Mouse (Mus musculus) midbrain, embryonic 10.5 days (tissue): ENCODE data around the gene Wif1. TPM values are rescaled to one million over a fixed set of nuclear protein-coding genes. Genes with fewer than 3 reads are reported as not detected.

Experiments
- DNase-seq: peaks from one replicate; pipeline ENCODE4 v3.0.0-alpha.2; 2017; ENCODE audit warnings: low spot score
- H3K27ac ChIP-seq: fragments of 300-500 bp; sonication (generic); replicated peaks from 2 replicates; pipeline ENCODE4 v1.5.1; 2016; ENCODE audit warnings: mild to moderate bottlenecking
- H3K27me3 ChIP-seq: fragments of 300-500 bp; sonication (generic); 2 replicates; pipeline ENCODE4 v1.6.1; 2016; ENCODE audit warnings: low read depth, mild to moderate bottlenecking; ENCODE audit not compliant: poor library complexity, severe bottlenecking
- H3K36me3 ChIP-seq: fragments of 300-500 bp; sonication (generic); 2 replicates; pipeline ENCODE4 v1.6.1; 2016; ENCODE audit warnings: mild to moderate bottlenecking, moderate library complexity
- H3K4me1 ChIP-seq: fragments of 300-500 bp; sonication (generic); 2 replicates; pipeline ENCODE4 v1.6.1; 2016
- H3K4me3 ChIP-seq: fragments of 300-500 bp; sonication (generic); 2 replicates; pipeline ENCODE4 v1.5.1; 2016; ENCODE audit warnings: mild to moderate bottlenecking, moderate library complexity
- H3K9me3 ChIP-seq: fragments of 300-500 bp; sonication (generic); replicated peaks from 2 replicates; pipeline ENCODE4 v1.6.1; 2016; ENCODE audit warnings: mild to moderate bottlenecking
- WGBS: fragments of 180-500 bp; shearing (Covaris S2); methylation state at CpG from one replicate; pipeline ENCODE4 v1.1.7; 2016; 5-methylcytosine and 5-hydroxymethylcytosine counted together
- polyA plus RNA-seq: library from polyadenylated mRNA; unstranded; fragments of >200 nt; fragmentation: Nextera tagmentation; extraction: Ambion mirVana; gene quantifications from 2 replicates; pipeline ENCODE4 v1.2.1, GENCODE M21; 2016

Gene Wif1
- polyA plus RNA-seq, 1 experiment from 2014 or later, result 1.3 TPM

DNA sequence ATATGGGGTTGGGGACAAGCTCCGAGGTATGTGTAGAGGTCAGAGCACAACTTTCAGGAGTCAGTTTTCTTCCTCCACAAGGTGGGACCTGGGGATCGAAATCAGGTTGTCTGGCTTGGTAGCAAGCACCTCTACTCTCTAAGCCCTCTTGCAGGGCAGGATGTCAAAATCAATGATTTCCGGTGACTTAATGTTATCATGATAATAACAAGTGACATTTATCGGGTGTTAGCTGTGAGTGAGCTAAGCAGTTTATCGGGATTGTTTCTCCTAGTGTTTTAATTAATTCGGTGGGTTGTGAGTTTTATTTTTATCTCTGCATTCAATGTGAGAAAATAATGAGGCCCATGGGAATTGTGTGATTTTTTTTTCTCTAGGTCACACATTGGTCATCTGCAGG lies 18.3 kb downstream of the Wif1 start:
- WGBS, result 90% methylated on average over 6 of the region's 6 CpGs
- H3K27me3 ChIP-seq, result no peaks in the 10 kb centered on the region
- no peak overlapping the region for H3K27ac ChIP-seq
- H3K4me1 ChIP-seq, result peaks cover 5% of the 10 kb centered on the region; the same call in 1 of the 2 replicates
- no peaks in the 10 kb centered on the region for H3K9me3 ChIP-seq
- H3K36me3 ChIP-seq, result no peaks in the 10 kb centered on the region
- no peak overlapping the region for H3K4me3 ChIP-seq
- no peak for DNase-seq

GRCm38 (mm10) chr10:121055452-121056188 lies 21.9 kb downstream of the Wif1 start:
- H3K9me3 ChIP-seq, result no peaks in the 10 kb centered on the region
- no peak overlapping the region for H3K4me3 ChIP-seq
- 74% methylated on average over 13 of the region's 13 CpGs for WGBS
- no peaks in the 10 kb centered on the region for H3K27me3 ChIP-seq
- DNase-seq, result no peak
- no peak overlapping the region for H3K27ac ChIP-seq
- peaks cover 5% of the 10 kb centered on the region; the same call in 1 of the 2 replicates for H3K4me1 ChIP-seq
- no peaks in the 10 kb centered on the region for H3K36me3 ChIP-seq

DNA sequence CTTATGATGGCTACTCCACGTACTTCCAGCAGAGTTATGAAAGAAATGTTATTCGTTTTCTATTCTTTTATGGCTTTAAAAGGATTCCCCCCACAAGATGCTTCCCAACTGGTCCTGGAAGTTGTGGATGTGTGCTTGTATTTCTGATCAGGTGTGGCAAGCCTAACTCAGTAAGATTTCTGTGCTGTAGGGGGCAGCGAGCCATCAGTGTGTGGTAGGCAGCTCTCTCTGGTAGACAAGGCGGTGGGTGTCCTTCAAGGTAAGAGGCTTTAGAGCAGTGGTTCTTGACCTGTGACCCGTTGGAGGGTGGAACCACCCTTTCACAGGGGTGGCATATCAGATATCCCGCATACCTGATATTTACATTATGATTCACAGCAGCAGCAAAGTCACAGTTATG lies 23.1 kb downstream of the Wif1 start:
- Histone ChIP-seq H3K4me3 (no peak overlapping the region), H3K9me3 (no peaks in the 10 kb centered on the region), H3K36me3 (no peaks in the 10 kb centered on the region), H3K4me1 (peaks cover 5% of the 10 kb centered on the region; the same call in 1 of the 2 replicates), H3K27me3 (no peaks in the 10 kb centered on the region), H3K27ac (no peak overlapping the region)
- WGBS, result 84% methylated on average over 6 of the region's 6 CpGs
- DNase-seq, result no peak

GRCm38 (mm10) chr10:121059043-121060003 lies 25.6 kb downstream of the Wif1 start:
- no peak for DNase-seq
- Histone ChIP-seq H3K9me3 (no peaks in the 10 kb centered on the region), H3K36me3 (no peaks in the 10 kb centered on the region), H3K27ac (no peak overlapping the region), H3K4me3 (no peak overlapping the region), H3K4me1 (peaks cover 5% of the 10 kb centered on the region; the same call in 1 of the 2 replicates), H3K27me3 (no peaks in the 10 kb centered on the region)
- WGBS, result 81% methylated on average over 23 of the region's 23 CpGs

DNA sequence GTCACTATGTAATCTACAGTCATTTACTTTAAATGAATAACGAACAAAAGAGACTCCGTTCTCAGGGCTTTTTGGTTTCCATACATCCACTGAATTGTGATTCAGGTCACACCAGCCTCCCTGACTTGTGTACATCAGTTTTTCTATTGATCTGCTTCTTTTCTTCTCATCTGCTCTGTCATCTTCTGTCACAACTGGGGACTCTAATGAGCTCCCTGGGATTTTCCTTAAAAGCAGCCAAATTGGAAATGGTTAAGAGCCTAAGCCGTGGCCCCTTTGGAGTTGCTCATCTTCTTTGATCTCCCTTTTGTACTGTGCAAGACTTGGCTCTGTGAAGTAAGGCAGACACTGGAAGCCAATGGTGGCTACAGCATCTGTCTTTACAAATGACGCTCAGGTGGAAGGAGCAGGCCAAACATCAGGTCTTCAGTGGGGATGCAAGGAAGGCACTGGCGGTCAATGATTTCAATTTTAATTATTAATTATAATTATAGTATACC lies 27.6 kb downstream of the Wif1 start:
- Histone ChIP-seq H3K27me3 (no peaks in the 10 kb centered on the region), H3K36me3 (no peaks in the 10 kb centered on the region), H3K9me3 (no peaks in the 10 kb centered on the region), H3K27ac (no peak overlapping the region), H3K4me1 (no peaks in the 10 kb centered on the region), H3K4me3 (no peak overlapping the region)
- 77% methylated on average over 5 of the region's 5 CpGs for WGBS
- DNase-seq, result no peak

DNA sequence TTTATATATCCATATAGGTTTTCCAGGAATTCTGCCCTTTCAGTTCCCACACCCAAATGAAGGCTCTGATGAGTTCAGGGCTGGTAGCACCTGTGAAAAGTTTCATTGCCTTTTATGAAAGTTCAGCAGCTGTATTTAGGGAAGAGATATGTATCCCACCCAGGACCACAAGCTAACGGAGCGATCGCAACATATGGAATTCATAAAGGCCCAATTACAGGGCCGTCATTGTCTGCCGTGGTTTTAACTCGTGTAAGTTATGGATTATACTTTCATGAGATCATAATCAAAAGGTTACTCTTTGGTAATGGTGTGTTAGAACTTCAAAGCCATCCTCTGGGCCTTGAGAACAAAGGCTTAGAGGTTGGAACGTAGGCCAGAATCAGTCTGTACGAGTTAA lies 28.9 kb downstream of the Wif1 start:
- WGBS, result 91% methylated on average over 8 of the region's 8 CpGs
- Histone ChIP-seq H3K4me3 (no peak overlapping the region), H3K9me3 (no peaks in the 10 kb centered on the region), H3K27ac (no peak overlapping the region), H3K4me1 (no peaks in the 10 kb centered on the region), H3K27me3 (no peaks in the 10 kb centered on the region), H3K36me3 (no peaks in the 10 kb centered on the region)
- no peak for DNase-seq

DNA sequence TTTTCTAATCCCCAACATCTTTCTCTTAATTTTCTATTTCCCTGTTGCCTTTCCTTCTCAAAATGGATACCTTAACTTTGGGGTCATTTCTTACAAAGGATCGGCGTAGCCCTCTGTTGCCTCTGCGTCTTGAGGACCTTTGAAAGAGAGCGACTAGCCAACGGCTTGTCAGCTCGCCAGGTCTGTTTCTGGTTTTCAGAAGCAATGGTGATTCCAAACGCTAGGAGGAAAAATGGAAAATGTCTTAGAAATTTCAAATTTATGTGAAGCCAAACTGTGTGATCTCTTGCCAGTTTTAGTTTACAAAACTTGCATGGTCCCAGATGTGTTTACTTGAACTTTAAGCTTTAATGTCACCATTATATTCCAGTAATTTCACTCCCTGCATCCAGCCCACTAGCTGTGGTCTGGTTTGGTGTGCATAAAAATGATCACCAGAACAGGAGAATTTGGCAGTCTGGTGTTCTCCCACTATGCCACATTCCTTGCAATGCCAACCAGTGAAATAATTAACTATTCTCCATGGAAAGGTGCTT lies 33.7 kb downstream of the Wif1 start:
- no peak overlapping the region for H3K27ac ChIP-seq
- 90% methylated on average over 7 of the region's 7 CpGs for WGBS
- H3K27me3 ChIP-seq, result no peaks in the 10 kb centered on the region
- no peaks in the 10 kb centered on the region for H3K4me1 ChIP-seq
- no peaks in the 10 kb centered on the region for H3K9me3 ChIP-seq
- no peak for DNase-seq
- H3K4me3 ChIP-seq, result no peak overlapping the region
- no peaks in the 10 kb centered on the region for H3K36me3 ChIP-seq

- WGBS, result 68% methylated on average over 1 of the region's 1 CpGs
Observed at GRCm38 (mm10) chr10:121068003-121068402, 34.2 kb downstream of the Wif1 start.

GRCm38 (mm10) chr10:121070742-121071141 lies 37.0 kb downstream of the Wif1 start:
- no peaks in the 10 kb centered on the region for H3K27me3 ChIP-seq
- H3K9me3 ChIP-seq, result no peaks in the 10 kb centered on the region
- no peaks in the 10 kb centered on the region for H3K36me3 ChIP-seq
- 70% methylated on average over 7 of the region's 7 CpGs for WGBS
- H3K27ac ChIP-seq, result no peak overlapping the region
- H3K4me3 ChIP-seq, result no peak overlapping the region
- no peak for DNase-seq
- H3K4me1 ChIP-seq, result 0 out of 2 replicates have a peak, but pooled peaks cover 2% of the 10 kb centered on the region

More at GRCm38 (mm10) chr10:121068003-121068402, 34.2 kb downstream of the Wif1 start:
- Histone ChIP-seq H3K9me3 (no peaks in the 10 kb centered on the region), H3K4me1 (no peaks in the 10 kb centered on the region), H3K36me3 (no peaks in the 10 kb centered on the region), H3K4me3 (no peak overlapping the region), H3K27me3 (no peaks in the 10 kb centered on the region), H3K27ac (no peak overlapping the region)
- no peak for DNase-seq

DNA sequence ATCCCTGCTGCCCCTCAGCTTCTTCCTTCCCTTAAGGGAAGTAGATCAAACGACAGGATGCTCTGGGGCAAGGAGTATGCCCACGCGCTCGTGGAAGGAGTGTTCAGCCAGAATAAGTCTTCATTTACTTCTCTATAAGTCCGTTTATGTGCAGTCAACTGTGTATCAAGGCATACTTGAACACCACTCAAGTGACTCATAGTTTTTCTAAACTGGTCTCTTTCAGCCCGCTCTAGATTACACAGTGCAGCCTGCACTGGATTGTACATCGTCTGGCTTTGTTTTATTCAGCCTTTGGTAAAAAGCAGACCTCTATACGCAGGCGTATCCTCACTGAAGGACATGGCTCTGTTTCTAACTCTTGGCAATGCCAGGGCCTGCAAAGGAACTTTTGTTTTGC lies 46.7 kb downstream of the Wif1 start:
- no peak for DNase-seq
- WGBS, result 91% methylated on average over 9 of the region's 9 CpGs
- H3K27ac ChIP-seq, result no peak overlapping the region
- no peaks in the 10 kb centered on the region for H3K27me3 ChIP-seq
- peaks cover 5% of the 10 kb centered on the region; the same call in 1 of the 2 replicates for H3K9me3 ChIP-seq
- no peak overlapping the region for H3K4me3 ChIP-seq
- no peaks in the 10 kb centered on the region for H3K4me1 ChIP-seq
- H3K36me3 ChIP-seq, result no peaks in the 10 kb centered on the region

DNA sequence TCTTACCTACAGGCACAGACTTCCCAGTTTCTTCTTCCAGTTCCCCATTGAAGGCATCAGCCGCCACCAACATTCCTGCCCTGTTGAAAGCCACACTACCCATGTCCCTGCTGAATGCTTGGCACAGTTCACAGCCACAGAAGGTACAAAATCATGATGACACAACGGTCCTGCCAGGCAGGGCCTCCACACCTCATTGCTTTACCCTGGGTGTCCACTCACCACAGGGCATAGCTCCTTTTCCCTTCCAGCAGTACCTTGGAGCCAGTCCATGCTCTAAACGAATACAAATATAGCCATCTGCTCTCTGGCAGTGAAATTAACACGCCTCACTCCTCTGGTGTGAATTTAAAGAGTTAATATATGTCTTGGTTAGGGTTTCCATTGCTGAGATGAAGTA lies 49.1 kb downstream of the Wif1 start:
- 91% methylated on average over 4 of the region's 4 CpGs for WGBS
- DNase-seq, result no peak
- no peaks in the 10 kb centered on the region for H3K36me3 ChIP-seq
- H3K4me1 ChIP-seq, result no peaks in the 10 kb centered on the region
- no peaks in the 10 kb centered on the region for H3K27me3 ChIP-seq
- no peaks in the 10 kb centered on the region for H3K9me3 ChIP-seq
- no peak overlapping the region for H3K27ac ChIP-seq
- no peak overlapping the region for H3K4me3 ChIP-seq

DNA sequence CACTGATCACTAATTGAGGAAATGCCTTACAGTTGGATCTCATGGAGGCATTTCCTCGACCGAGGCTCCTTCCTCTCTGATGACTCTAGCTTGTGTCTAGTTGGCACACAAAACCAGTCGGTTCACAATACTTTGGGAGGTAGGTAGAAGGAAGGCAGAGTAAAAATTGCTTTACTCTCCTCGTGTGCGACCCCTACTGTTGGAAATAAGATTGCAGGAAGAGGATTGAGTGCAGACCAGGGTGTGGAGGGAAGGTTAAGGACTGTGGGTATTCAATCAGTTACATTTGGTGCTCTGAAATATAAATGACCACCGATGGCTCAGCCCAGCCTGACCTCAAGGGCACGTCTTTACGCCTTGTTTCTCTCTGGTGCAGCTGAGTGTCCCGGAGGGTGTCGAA lies 49.8 kb downstream of the Wif1 start:
- no peaks in the 10 kb centered on the region for H3K9me3 ChIP-seq
- H3K4me1 ChIP-seq, result no peaks in the 10 kb centered on the region
- DNase-seq, result no peak
- no peaks in the 10 kb centered on the region for H3K36me3 ChIP-seq
- H3K4me3 ChIP-seq, result no peak overlapping the region
- 64% methylated on average over 10 of the region's 10 CpGs for WGBS
- no peak overlapping the region for H3K27ac ChIP-seq
- H3K27me3 ChIP-seq, result no peaks in the 10 kb centered on the region
